Mouse (Mus musculus) cerebellum, postnatal 25 days (tissue): ENCODE results near the gene Gimap8.
"Not testable (repeated sequence)": the region's sequence is repeated elsewhere in the genome, so short reads cannot be mapped to it uniquely, and the experiment has no call there.

ENCODE experiments used
- DNase-seq, 2 experiments: peaks; one replicate each; pipeline ENCODE4 v3.0.0; 2021; ENCODE audit warnings: mixed read lengths in 2 of 2

The Gimap8 gene

GRCm38 (mm10) chr6:48680421-48680820 lies 33.4 kb downstream of the Gimap8 start:
- no peak for DNase-seq

DNA sequence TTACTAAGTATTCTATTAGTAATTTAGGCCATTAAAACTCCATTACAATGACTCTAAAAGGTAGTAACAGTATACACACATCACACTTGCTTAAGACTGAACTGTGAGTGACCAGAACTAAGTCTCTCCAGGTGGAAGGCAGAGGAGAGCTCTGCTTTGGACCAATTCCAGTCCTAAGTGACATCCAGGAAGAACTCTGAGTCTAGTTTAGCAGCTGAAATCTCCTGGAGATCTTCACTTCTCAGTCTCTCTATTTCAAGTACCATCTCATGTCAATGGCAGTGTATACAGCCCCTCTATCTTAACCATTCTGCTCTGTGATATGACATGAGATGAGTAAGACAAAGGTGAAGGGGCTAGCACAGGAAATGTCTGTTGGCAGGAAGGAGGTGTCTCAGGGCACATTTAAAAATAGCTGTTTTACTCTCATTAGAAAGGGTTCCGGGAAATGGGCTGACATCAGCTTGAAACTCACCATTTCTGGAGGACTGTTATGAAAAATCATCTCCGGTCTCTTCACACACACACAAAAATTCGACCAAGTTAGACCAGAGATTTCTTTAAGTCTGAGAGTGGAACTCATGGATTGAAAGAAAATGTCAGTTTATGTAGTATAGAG lies 34.5 kb downstream of the Gimap8 start:
- DNase-seq: no peak

GRCm38 (mm10) chr6:48682271-48682670 lies 35.2 kb downstream of the Gimap8 start:
- DNase-seq: peak in 1 of 2 experiments; percentile 7

DNA sequence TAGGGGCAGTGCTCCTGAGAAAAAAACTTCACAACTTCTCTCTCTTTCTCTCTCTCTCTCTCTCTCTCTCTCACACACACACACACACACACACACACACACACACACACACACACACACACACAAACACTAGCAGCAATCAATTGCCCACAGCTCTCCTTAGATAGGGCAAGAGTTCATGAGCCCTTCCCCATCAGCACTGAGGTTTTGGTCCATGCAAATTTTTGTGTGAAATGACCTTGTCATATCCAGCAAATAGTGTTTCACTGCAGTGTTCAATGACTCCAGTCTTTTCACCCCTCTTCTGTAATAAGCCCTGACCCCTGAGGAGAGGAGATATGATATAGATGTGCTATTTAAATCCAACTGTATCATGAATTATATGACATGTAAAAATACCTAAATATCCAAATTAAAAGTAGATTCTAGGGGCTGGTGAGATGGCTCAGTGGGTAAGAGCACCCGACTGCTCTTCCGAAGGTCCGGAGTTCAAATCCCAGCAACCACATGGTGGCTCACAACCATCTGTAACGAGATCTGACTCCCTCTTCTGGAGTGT lies 36.3 kb downstream of the Gimap8 start:
- DNase-seq: not testable (repeated sequence)

GRCm38 (mm10) chr6:48684319-48684718 lies 37.3 kb downstream of the Gimap8 start, which contains the start of gene Gimap4:
Gimap4 (plus strand) TSS chr6:48684549.
- no peak for DNase-seq

- DNase-seq: no peak
Measured at GRCm38 (mm10) chr6:48684806-48685205, 37.8 kb downstream of the Gimap8 start.

DNA sequence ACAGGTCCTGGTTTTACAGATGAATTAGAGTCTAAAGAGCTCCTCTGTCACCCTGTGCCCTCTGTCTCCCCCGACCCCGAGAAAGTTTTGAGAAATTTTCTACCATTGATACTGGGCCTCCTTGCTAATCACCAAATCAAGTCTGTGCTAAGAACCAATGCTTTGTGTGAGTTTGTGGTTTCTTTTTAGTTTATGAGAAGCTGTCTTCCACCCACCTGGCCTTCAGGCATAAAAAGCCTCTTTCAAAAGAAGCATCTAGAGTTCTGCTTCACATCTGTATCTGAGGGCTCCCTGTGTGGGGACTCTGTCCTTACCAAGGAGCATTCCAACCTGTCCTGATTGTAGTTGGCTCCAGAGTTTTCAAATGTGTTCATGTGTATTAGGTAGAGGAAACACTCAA lies 38.2 kb downstream of the Gimap8 start:
- DNase-seq: no peak

DNA sequence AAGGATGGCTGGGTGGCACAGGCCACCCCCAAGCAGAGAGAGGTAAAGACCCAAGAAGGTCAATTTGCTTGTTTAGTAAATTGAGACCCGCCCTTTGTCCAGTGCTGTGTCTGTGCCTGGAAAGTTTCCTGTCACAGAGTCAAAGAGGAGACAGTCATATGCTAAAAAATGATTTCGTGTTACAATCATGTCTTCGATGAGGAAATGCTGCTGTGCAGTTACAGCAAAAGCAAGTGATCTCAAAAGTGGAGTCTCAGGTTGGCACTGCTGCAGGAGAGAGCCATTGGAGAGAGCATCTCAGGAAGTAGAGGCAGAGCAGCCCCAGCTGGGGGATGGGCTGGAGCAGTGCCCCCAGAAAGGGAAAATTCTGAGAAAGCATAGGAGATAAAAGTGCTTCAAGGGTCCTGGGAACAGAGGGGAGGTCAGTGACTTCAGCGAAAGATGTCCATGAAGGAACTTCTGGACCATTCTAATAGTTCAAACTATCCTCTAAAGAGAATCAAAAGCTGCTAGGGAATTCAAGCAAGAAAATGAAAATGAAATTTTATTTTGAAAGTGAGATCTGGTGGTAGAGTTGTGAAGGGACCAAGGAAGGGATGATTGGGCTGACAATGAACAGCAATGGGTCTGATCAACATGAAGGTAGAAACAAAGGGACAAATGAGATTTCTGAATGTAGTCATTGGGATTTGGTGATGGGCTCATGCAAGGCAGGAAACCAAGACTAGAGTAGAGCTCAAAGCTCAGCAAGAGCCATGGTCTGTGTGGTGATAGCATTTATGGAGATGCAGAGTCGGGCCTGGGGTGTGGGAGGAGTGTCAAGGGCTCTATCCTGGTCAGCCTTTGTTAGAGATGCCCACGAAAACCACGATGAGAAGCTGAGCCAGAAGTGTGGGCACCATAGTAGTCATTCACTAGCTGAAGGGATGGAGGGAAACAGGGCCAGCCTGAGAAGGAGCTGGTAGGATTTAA lies 38.9 kb downstream of the Gimap8 start:
- DNase-seq: no peak

GRCm38 (mm10) chr6:48687077-48687476 lies 40.0 kb downstream of the Gimap8 start:
- no peak for DNase-seq

GRCm38 (mm10) chr6:48689320-48689719 lies 42.3 kb downstream of the Gimap8 start:
- no peak for DNase-seq

DNA sequence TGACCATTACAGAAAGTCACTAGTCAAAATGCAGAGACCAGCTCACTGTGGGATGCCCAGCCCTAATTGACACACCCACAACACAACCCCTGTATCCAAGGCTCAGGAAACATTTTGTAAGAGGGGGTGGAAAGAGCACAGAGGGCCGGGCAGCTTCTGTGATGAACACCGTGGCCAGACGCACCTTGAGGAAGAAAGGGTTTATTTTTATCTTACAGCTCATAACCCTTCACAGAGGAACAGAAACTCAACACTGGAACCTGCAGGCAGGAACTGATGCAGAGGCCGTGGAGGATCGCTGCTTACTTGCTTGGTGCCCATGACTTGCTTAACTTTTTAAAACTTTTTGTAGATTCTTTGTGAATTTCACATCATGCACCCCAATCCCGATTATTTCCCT lies 45.9 kb downstream of the Gimap8 start:
- DNase-seq: no peak

DNA sequence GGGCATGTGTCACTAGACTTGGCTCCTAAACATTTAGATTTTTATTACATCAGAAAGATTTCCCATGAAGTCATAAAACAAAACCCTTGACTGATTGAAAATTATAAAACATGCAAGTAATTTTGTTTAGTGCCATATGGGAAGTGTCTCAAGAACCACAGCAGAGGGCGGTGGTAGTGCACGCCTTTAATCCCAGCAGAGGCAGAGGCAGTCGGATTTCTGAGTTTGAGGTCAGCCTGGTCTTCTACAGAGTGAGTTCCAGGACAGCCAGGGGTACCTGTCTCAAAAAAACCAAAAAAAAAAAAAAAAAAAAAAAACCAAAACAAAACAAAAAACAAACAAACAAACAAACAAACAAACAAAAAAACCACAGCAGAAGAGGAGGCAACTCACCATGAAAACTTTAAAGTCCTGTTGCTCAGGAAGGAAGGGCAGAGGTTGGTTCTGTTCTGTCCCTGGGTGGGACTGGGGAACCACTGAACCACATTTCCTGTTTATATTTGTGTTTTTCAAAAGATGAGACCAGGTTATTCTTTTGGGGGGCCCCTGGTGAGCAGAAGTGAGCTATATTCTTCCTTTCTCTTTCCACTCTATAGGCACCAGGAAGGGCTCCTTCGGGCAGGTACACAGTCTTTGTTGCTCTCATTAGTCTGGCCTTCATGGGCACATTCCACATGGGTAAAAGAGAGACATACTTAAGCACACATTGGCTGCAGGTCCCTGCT lies 50.0 kb downstream of the Gimap8 start:
- DNase-seq: no peak

DNA sequence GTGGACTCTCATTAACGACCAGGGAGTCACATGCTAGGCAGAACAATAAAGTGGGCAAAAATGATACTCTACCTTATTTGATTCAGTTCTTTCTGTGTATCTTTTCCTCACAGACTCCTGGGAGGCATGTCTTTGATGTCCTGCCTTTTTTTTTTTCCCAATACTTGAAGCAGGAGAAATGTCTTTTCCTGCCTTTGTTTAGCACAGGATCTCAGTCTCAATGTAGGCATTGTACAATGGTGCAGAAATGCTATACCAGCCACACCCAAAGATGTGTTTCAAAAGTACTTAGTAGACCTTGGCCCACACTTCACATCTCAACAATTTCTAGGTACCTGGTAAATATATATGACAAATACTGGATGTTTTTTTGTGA lies 50.5 kb downstream of the Gimap8 start:
- DNase-seq: no peak

DNA sequence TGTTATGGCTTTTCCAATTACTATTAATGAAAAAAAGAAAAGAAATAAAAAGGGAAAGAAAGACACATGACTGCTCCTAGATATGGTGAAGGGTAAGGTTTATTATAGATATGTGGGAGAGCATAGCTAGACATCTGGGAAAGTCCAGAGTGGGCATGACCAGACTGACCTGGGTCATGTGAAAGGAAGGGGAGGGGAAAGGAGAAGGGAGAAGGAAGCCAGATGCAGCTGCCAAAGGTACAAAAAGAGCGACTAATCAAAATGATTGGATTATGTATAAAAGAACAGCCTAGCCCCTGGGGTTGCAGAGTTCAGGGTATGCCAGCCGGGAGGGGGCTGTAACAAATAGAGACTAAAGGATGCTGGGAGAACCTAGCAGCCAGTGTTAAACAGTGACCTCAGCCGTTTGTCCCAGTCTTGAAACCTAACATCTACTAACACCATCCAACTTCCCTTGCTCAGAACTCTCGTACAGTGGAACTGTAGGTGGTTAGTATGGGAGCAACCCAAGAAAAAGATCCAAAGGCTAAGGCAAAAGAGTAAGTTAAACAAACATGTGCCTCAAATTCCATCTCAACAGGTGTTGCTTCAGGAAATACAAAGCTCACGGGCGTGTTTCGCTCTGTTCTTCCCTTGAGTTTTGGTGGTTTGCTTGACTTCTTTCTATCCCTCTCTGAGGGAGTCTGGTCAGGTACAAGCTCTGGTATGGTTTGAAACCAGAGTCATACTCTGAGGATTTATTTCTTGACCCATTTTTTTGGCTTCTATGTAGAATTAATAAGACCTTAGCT lies 51.2 kb downstream of the Gimap8 start:
- DNase-seq: no peak

GRCm38 (mm10) chr6:48698888-48699287 lies 51.9 kb downstream of the Gimap8 start:
- no peak for DNase-seq

GRCm38 (mm10) chr6:48700251-48701075 lies 53.4 kb downstream of the Gimap8 start:
- DNase-seq: no peak

- no peak for DNase-seq
Measured at GRCm38 (mm10) chr6:48702146-48702545, 55.1 kb downstream of the Gimap8 start.

GRCm38 (mm10) chr6:48702601-48703000 lies 55.6 kb downstream of the Gimap8 start:
- no peak for DNase-seq

DNA sequence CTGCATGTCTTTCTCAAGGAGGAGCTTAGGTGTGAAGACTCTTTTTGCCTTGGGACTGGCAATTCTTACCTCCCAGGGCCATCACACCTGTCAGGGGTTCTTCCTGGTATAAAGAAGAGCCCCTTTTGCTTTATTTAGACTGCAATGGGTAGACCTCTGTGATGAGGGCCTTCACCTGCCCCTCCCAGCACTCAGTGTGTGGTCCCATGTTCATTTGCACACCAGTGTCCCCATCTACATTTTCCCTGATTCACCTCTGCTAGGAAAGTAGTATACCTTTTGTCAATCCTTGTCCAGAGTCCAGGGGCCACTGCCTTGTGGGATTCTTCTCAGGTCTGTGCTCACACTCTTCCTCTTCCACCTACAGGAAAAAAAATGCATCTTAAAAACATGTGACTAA lies 57.1 kb downstream of the Gimap8 start:
- DNase-seq: no peak

DNA sequence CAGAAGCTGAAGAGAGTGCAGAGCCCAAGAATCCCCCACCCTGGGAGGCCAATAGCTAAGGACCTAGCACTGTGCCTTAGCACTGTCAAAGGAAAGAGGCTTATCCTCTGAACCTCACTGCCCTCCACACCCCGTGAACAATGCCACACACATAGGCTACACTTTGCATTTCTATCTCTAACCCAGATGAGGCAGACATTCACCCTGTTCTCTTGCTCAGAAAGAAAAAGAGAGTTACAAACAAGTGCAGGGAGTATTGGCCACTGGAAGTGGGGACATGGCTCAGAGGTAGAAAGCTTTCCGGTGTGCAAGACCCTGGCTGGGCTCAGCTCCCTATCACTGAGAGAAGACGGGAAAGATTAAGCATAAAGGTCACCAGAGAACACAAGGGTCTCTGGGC lies 59.1 kb downstream of the Gimap8 start:
- DNase-seq: no peak
